Mouse (Mus musculus) CD4-positive, CD25-positive, alpha-beta regulatory T cell, adult 2 months (primary cell): Measurements from ENCODE around the gene Ttll8.
A peak's percentile ranks its signal among the peaks of the same experiment; 100 is the strongest.

Source experiments
- DNase-seq: peaks from one replicate; pipeline ENCODE4 v3.0.0-alpha.2; 2012; ENCODE audit warnings: low read depth, low spot score

Ttll8 gene

GRCm38 (mm10) chr15:88883342-88883741 is 70.9 kb downstream of the Ttll8 start:
- no peak for DNase-seq

DNA sequence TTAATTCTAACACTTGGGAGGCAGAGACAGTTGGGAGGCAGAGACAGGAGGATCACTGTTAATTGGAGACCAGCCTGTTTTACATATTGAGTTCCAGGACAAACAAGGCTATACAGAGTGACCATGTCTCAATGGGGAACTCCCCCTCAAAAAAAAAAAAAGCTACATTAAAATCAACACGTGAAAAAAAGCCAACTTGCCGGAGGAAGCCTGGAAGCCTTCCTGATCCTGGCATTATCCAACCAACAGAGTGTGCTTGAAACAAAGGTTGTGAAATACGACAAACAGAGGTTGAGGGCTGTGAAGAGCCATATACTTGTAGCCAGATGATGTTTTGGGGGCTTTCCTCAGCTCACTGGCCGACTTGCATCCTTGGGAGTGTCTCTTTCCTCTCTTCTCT is 71.4 kb downstream of the Ttll8 start:
- DNase-seq: no peak

GRCm38 (mm10) chr15:88881253-88882044 is 72.8 kb downstream of the Ttll8 start:
- DNase-seq: no peak

GRCm38 (mm10) chr15:88877021-88877400 is 77.2 kb downstream of the Ttll8 start:
- no peak for DNase-seq

GRCm38 (mm10) chr15:88876155-88877020 is 77.8 kb downstream of the Ttll8 start:
- peak; percentile 90 for DNase-seq

- no peak for DNase-seq
Observed at GRCm38 (mm10) chr15:88875625-88876081, 78.6 kb downstream of the Ttll8 start.

GRCm38 (mm10) chr15:88874477-88874876 is 79.7 kb downstream of the Ttll8 start:
- no peak for DNase-seq

DNA sequence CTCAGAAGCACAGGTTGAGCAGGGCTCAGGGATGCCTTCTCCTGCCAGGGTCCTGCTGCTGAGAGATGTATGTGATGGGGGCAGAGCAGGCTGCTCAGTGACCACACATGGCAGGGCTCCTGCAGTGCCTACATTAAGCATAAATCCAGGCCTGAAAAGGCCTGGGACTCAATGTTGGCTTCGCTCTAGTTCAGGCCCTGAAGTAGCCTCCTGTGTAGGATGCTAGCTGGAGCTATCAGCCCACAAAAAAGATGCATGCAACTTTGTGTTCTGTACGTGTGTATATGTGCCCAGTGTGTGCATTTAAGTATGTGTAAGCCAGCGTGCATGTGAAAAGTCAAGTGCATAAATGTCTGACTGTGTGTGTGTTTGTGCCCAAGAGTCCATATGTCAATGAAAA is 80.2 kb downstream of the Ttll8 start:
- DNase-seq: no peak

- no peak for DNase-seq
Observed at GRCm38 (mm10) chr15:88870418-88871185, 83.6 kb downstream of the Ttll8 start.

- no peak for DNase-seq
Observed at GRCm38 (mm10) chr15:88868024-88868742, 86.0 kb downstream of the Ttll8 start.

GRCm38 (mm10) chr15:88867368-88868023 is 86.7 kb downstream of the Ttll8 start:
- DNase-seq: no peak

DNA sequence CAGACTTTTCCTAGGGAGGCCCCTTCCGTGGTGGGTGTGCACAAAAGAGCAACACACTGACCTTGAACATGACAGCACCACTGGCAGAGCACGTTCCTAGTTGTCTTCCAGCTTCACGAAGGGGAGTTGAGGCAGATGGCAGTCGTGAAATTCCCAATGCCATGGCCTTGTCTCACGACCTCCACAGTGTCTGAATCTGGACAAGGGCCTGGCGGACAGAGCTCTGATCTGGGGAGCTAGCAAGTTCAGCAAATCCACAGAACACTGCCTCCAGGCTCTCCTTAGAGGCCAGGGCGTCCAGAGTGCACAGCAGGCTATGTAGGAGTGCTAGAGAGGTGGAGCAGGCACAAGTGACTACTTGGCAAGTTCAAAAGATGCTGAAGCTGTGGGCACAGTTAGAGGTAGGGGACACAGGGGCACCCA is 87.3 kb downstream of the Ttll8 start:
- DNase-seq: no peak

GRCm38 (mm10) chr15:88865888-88866695 is 88.1 kb downstream of the Ttll8 start:
- DNase-seq: no peak

DNA sequence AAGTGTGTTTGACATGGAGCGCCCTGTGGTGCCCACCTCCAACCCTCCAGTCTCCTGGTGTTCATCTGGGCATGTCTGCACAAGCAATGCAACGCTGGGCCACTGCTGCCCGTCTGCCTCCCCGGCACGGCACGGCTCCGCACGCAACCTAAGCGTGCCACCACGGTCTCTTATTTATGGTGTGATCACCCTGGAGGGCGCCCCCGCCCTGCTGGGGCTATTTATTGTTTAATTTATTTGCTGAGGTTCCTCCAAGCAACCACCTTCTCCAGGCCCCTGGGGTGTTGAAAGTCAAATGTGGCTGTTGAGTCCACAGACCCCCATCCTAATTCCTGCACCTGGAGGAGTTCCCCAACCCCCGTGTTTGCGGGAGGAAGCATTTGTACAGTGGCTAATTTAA is 89.2 kb downstream of the Ttll8 start:
- DNase-seq: no peak

GRCm38 (mm10) chr15:88864270-88865030 is 89.8 kb downstream of the Ttll8 start:
- no peak for DNase-seq

- peak; percentile 89 for DNase-seq
Observed at GRCm38 (mm10) chr15:88863695-88864231, 90.5 kb downstream of the Ttll8 start.

GRCm38 (mm10) chr15:88862881-88863694 is 91.1 kb downstream of the Ttll8 start:
- peak; percentile 68 for DNase-seq
